Mouse (Mus musculus) embryonic facial prominence, embryonic 11.5 days (tissue): ENCODE measurements around the gene Akt1s1. TPM values are rescaled to one million over a fixed set of nuclear protein-coding genes. Genes with fewer than 3 reads are reported as not detected.

Source experiments
- ATAC-seq: fragments of 200-750 bp; cut with Nextera tagmentation; replicated peaks from 2 replicates; pipeline ENCODE4 v1.8.0; 2017; ENCODE audit warnings: low read depth; ENCODE audit not compliant: insufficient number of reproducible peaks, low FRiP score, low TSS enrichment
- DNase-seq: peaks from one replicate; pipeline ENCODE4 v3.0.0-alpha.2; 2015; ENCODE audit warnings: low spot score
- H3K27ac ChIP-seq: fragments of 300-500 bp; sonication (generic); replicated peaks from 2 replicates; pipeline ENCODE4 v1.5.1; 2014; ENCODE audit warnings: mild to moderate bottlenecking, low read depth, low read length, control low read depth
- H3K27me3 ChIP-seq: fragments of 300-500 bp; sonication (generic); 2 replicates; pipeline ENCODE4 v1.6.1; 2014; ENCODE audit warnings: mild to moderate bottlenecking, low read length, moderate library complexity, mixed read lengths; ENCODE audit not compliant: control insufficient read depth, insufficient read depth
- H3K36me3 ChIP-seq: fragments of 300-500 bp; sonication (generic); replicated peaks from 2 replicates; pipeline ENCODE4 v1.6.1; 2014; ENCODE audit warnings: low read depth, mild to moderate bottlenecking, low read length, moderate library complexity, mixed read lengths; ENCODE audit not compliant: control insufficient read depth, insufficient read depth
- H3K4me1 ChIP-seq: fragments of 300-500 bp; sonication (generic); 2 replicates; pipeline ENCODE4 v1.6.1; 2014; ENCODE audit warnings: low read length, mixed read lengths; ENCODE audit not compliant: control insufficient read depth, insufficient read depth
- H3K4me2 ChIP-seq: fragments of 300-500 bp; sonication (generic); 2 replicates; pipeline ENCODE4 v1.6.1; 2014; ENCODE audit warnings: low read depth, mild to moderate bottlenecking, control low read depth, low read length, moderate library complexity
- H3K4me3 ChIP-seq: fragments of 300-500 bp; sonication (generic); 2 replicates; pipeline ENCODE4 v1.5.1; 2014; ENCODE audit warnings: low read depth, low read length, control low read depth
- H3K9ac ChIP-seq: fragments of 300-500 bp; sonication (generic); replicated peaks from 2 replicates; pipeline ENCODE4 v1.6.1; 2014; ENCODE audit warnings: mild to moderate bottlenecking, control low read depth, low read length
- H3K9me3 ChIP-seq: fragments of 300-500 bp; sonication (generic); replicated peaks from 2 replicates; pipeline ENCODE4 v1.6.1; 2016; ENCODE audit warnings: mild to moderate bottlenecking, low read length, inconsistent platforms, mixed read lengths; ENCODE audit not compliant: control insufficient read depth
- WGBS: fragments of 180-500 bp; shearing (Covaris S2); extraction: QIAGEN DNeasy Blood & Tissue Kit; methylation state at CpG from one replicate; pipeline ENCODE4 v1.1.7; 2014; 5-methylcytosine and 5-hydroxymethylcytosine counted together
- polyA plus RNA-seq: library from polyadenylated mRNA; unstranded; fragments of >200 nt; fragmentation: Nextera tagmentation; extraction: Ambion mirVana; gene quantifications from 2 replicates; pipeline ENCODE4 v1.2.1, GENCODE M21; 2014

The Akt1s1 gene
- polyA plus RNA-seq, 1 experiment from 2014 or later = 32.4 TPM

DNA sequence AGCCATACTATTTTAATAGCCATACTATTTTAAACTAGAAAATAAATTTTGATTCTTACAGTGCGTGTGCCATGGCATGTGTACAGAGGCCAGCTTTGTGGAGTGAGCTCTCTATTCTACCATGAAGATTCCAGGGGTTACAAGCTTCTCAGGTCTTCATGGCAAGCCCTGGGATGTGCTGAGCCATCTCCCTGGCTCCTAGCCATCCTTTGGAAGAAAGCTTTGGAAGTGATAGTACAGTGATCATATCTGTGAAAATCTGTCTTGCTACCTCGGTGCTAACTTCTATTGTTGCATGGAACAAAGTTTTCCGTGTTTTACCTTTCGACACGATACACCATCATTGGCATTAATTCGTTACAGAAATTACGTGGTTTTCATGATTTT lies 46.4 kb downstream of the Akt1s1 start:
- Histone ChIP-seq H3K9ac (no peak overlapping the region), H3K36me3 (no peaks in the 10 kb centered on the region; the same call in 1 of the 2 replicates), H3K4me3 (no peak overlapping the region), H3K9me3 (no peaks in the 10 kb centered on the region), H3K27ac (no peak overlapping the region), H3K4me2 (peak overlapping the region; percentile 8; the same call in 1 of the 2 replicates), H3K27me3 (no peaks in the 10 kb centered on the region), H3K4me1 (peaks cover 4% of the 10 kb centered on the region; the same call in 1 of the 2 replicates)
- ATAC-seq (no peak), DNase-seq (no peak)
- 69% methylated on average over 7 of the region's 7 CpGs for WGBS

DNA sequence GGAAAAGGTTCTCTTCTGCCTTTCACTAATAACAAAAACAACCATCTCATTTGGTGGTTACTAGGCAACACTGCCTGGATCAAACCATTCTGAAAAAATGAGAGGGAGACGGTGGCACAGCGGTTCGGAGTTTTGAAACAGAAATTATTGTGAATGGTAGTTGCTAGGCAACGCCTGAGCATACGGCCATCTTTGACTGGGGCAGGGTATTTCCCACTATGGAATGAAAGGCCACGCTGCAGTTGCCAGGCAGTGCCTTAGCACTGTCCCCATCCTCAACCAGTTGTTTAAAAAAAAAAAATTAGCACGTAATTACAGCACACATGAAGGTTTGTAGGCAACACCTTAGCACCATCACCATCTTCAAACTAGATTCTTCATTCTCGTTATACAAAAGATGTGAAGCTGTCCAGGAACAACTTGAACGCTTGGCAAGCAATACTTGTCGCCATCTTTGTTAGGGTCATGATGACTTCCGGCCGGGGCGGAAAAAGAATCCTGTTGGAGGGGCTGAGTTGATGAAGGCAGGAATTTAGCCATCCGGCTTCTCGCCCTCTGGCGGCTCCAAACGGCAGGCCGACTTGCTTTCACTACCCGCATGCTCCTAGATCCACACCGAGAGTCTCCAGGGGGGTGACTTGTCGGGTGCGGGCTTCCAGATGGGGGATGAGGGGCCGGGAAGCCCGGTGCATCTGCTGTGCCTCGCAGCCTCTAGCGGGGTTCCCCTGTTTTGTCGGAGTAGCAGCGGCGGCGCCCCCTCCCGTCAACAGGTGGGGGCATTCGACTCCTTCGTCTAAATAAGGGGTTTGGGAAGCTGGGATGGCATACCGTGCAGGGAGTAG lies 47.0 kb downstream of the Akt1s1 start, which contains the start of gene Fuz:
Gene Fuz, plus strand, starts transcription at position 487 of the 842 bp plus-strand sequence.
- peaks cover 4% of the 10 kb centered on the region; the same call in 1 of the 2 replicates for H3K4me1 ChIP-seq
- under 1% methylated on average over 34 of the region's 34 CpGs for WGBS
- peak within 1 kb of the TSS; percentile 38 for H3K4me3 ChIP-seq
- peak; percentile 48; the same call in 1 of the 2 replicates for ATAC-seq
- no peaks in the 10 kb centered on the region; the same call in 1 of the 2 replicates for H3K36me3 ChIP-seq
- peak; percentile 96 for DNase-seq
- H3K9ac ChIP-seq = peak within 1 kb of the TSS; percentile 72
- H3K9me3 ChIP-seq = no peaks in the 10 kb centered on the region
- H3K27me3 ChIP-seq = no peaks in the 10 kb centered on the region
- peak within 1 kb of the TSS; percentile 59 for H3K4me2 ChIP-seq
- H3K27ac ChIP-seq = peak within 1 kb of the TSS; percentile 63

DNA sequence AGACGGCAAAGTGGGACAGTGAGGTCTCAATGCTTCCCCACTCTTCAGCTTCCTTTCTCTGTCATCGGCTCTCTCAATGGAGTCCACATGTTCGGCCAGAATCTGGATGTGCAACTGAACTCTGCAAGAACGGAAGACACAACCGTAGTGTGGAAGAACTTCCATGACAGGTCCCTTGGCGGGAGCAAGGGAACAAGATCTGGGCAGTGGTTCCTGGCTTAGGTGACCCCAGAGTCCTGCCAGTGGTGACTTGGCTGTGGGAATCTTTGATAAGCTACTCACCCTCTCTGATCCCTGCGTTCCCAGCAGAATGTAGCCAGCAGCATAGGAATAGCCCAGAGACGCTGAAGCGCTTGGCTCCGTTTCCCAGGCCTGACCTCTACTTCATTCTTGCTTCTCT lies 47.7 kb downstream of the Akt1s1 start:
- Histone ChIP-seq H3K4me1 (peaks cover 4% of the 10 kb centered on the region; the same call in 1 of the 2 replicates), H3K4me2 (peak overlapping the region; percentile 59), H3K27me3 (no peaks in the 10 kb centered on the region), H3K36me3 (no peaks in the 10 kb centered on the region; the same call in 1 of the 2 replicates), H3K4me3 (peak overlapping the region; percentile 38), H3K27ac (0 out of 2 replicates have a peak overlapping the region, but pooled peaks have one; percentile 63), H3K9ac (peak overlapping the region; percentile 72), H3K9me3 (no peaks in the 10 kb centered on the region)
- no peak for ATAC-seq
- 37% methylated on average over 10 of the region's 10 CpGs for WGBS
- DNase-seq = peak; percentile 17

DNA sequence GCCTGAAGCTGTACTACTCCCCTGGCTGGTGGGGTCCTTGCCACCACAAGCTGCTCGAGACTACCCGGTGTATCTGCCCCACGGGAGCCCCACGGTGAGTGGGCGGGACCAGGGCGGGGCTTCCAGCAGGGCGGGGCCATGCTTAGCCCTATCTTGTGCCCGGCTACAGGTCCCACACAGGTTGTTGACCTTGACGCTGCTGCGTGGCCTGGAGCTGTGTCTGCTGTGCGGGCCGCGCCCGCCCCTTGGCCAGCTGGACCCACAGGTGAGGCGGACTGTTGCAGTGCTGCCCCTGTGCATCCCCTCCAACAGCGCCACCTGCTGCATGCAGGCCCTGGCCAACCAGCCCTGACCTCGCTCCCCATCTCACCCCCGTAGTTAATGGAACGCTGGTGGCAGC lies 49.8 kb downstream of the Akt1s1 start:
- no peak overlapping the region for H3K4me3 ChIP-seq
- no peak overlapping the region; the same call in 1 of the 2 replicates for H3K9ac ChIP-seq
- no peaks in the 10 kb centered on the region for H3K9me3 ChIP-seq
- WGBS = 32% methylated on average over 19 of the region's 19 CpGs
- H3K4me1 ChIP-seq = peaks cover 4% of the 10 kb centered on the region; the same call in 1 of the 2 replicates
- H3K27me3 ChIP-seq = no peaks in the 10 kb centered on the region
- ATAC-seq (no peak), DNase-seq (no peak)
- H3K4me2 ChIP-seq = no peak overlapping the region
- no peak overlapping the region for H3K27ac ChIP-seq
- peaks cover under 1% of the 10 kb centered on the region for H3K36me3 ChIP-seq

DNA sequence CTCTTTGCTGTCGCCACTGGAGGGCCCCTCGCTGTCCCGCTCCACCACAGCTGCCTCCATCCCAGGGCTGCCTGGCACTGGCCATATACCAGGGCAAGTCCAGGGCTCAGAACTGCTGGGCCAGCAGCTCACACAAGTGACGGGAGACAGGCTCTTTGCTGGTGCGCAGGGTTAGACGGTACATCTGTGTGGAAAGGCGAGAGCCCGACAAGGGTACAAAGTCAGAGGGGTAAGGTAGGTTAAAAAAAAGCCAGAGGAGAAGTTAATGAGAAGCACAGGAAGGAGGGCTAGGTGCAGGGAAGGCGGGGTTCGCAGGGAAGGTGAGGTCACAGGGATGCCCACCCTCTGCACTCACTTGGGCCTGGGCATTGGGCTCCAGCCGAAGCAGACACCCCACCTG lies 51.8 kb downstream of the Akt1s1 start:
- peak overlapping the region; percentile 14; the same call in 1 of the 2 replicates for H3K9ac ChIP-seq
- H3K36me3 ChIP-seq = peaks cover 6% of the 10 kb centered on the region
- no peak overlapping the region for H3K4me3 ChIP-seq
- peaks cover 4% of the 10 kb centered on the region; the same call in 1 of the 2 replicates for H3K4me1 ChIP-seq
- no peaks in the 10 kb centered on the region for H3K27me3 ChIP-seq
- no peak overlapping the region for H3K4me2 ChIP-seq
- no peak overlapping the region for H3K27ac ChIP-seq
- no peaks in the 10 kb centered on the region for H3K9me3 ChIP-seq
- ATAC-seq (no peak), DNase-seq (no peak)
- WGBS = 89% methylated on average over 11 of the region's 11 CpGs

DNA sequence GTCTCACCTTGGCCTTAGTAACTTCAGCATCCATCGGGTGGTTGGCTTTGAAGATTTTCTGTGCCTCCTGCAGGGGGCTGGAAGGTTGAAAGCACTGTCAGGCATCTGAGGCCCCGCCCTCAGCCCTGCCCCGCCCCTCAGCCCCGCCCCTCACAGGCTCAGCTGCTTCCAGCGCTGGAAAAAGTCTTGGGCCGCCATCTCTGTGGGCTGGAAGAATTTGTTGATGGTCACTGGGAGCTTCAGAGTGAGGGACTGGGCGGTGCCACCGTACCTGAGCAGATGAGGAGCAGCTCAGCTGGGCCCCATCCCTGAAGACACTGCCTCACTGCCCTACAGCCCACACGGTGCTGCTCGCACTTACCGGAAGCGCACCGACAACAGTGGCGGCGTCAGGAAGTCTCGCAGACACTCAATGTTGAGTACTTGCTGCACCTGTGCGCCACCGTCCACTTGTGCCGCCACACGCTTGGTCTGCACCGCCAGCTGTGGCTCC lies 52.5 kb downstream of the Akt1s1 start:
- Histone ChIP-seq H3K4me3 (peak overlapping the region; percentile 13; the same call in 1 of the 2 replicates), H3K36me3 (peaks cover 6% of the 10 kb centered on the region), H3K9me3 (no peaks in the 10 kb centered on the region), H3K9ac (peak overlapping the region; percentile 37), H3K4me1 (peaks cover 4% of the 10 kb centered on the region; the same call in 1 of the 2 replicates), H3K27ac (0 out of 2 replicates have a peak overlapping the region, but pooled peaks have one; percentile 20), H3K4me2 (peak overlapping the region; percentile 44), H3K27me3 (no peaks in the 10 kb centered on the region)
- ATAC-seq = peak; percentile 31; the same call in 1 of the 2 replicates
- DNase-seq = peak; percentile 80
- 10% methylated on average over 21 of the region's 21 CpGs for WGBS
